Mouse (Mus musculus) gastrocnemius, adult 8-10 months (tissue): ENCODE results near the gene BC048671. TPM values are rescaled to one million over a fixed set of nuclear protein-coding genes. Genes with fewer than 3 reads are reported as not detected.

Source experiments
- DNase-seq, 2 experiments: peaks; one replicate each; pipeline ENCODE4 v3.0.0; 2022; ENCODE audit warnings: low spot score in 2 of 2
- total RNA-seq, 4 experiments: library from RNA; stranded (reverse); gene quantifications; 2 replicates each; pipeline ENCODE4 v1.2.4; 2022

BC048671 gene
- total RNA-seq, 4 experiments from 2014 or later, result not detected

DNA sequence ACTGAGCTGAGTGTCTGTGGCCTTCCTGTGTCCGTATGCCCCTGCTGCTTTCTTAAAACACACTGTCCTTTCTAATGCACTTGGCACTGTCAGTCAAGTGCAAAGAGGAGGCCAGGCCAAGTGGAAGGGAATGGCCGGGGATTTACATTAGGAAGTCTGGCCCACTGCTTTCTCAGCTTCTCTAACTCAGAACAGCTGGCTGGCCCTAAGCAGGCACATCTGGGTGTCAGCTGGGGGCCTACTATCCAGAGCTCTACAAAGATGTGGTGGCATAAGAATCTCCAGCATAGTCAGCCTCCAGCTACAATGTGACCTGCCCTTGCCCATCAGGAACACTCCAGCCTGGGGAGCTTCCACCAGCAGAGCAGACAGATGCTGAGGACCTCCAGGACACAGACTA lies 49.0 kb downstream of the BC048671 start:
- no peak for DNase-seq

Other genes starting within 250 kb of the BC048671 start
- not detected for gene Vmn1r49, start 222.7 kb upstream of the BC048671 start, total RNA-seq
- not detected for gene Vmn1r50, start 199.8 kb upstream of the BC048671 start, total RNA-seq
- gene Vmn1r51, start 178.6 kb upstream of the BC048671 start, total RNA-seq, result not detected
- gene Vmn1r52, start 126.4 kb upstream of the BC048671 start, total RNA-seq, result not detected
- not detected for gene V1ra8, start 98.4 kb upstream of the BC048671 start, total RNA-seq
- not detected for gene Vmn1r53, start 76.8 kb upstream of the BC048671 start, total RNA-seq
- not detected for gene Vmn1r54, start 54.9 kb upstream of the BC048671 start, total RNA-seq
- not detected for gene Chst13, start 24.0 kb downstream of the BC048671 start, total RNA-seq
- under 1 TPM in 1 of 4 experiments, not detected in 3; 0.11 TPM for gene Uroc1, start 32.1 kb downstream of the BC048671 start, total RNA-seq
- 10 to 100 TPM; 11.6 to 14.2 (median 12.1) TPM for gene Zxdc, start 68.3 kb downstream of the BC048671 start, total RNA-seq
- gene Cfap100, start 127.6 kb downstream of the BC048671 start, total RNA-seq, result under 1 TPM in 1 of 4 experiments, not detected in 3; 0.56 TPM
- gene Klf15, start 161.4 kb downstream of the BC048671 start, total RNA-seq, result 10 to 100 TPM; 26.7 to 83.2 (median 44.3) TPM
- gene Aldh1l1, start 185.2 kb downstream of the BC048671 start, total RNA-seq, result 1 to 10 TPM; 2.4 to 5.5 (median 4.0) TPM